Mouse (Mus musculus) large intestine, adult 2 months (tissue): ENCODE measurements around the gene Nexn. TPM values are rescaled to one million over a fixed set of nuclear protein-coding genes. Genes with fewer than 3 reads are reported as not detected.
"Not testable (repeated sequence)": the region's sequence is repeated elsewhere in the genome, so short reads cannot be mapped to it uniquely, and the experiment has no call there.

Experiments used
- DNase-seq: peaks from one replicate; pipeline ENCODE4 v3.0.0-alpha.2; 2012; ENCODE audit warnings: low read depth, low spot score
- WGBS: fragments of 180-500 bp; shearing (Covaris S2); methylation state at CpG from one replicate; pipeline ENCODE4 v1.1.7; 2018; 5-methylcytosine and 5-hydroxymethylcytosine counted together
- polyA plus RNA-seq: library from polyadenylated mRNA; depleted of rRNA; stranded (reverse); fragments of >200 nt; gene quantifications from 2 replicates; pipeline ENCODE4 v1.2.3, GENCODE M21; 2012; rRNA removed

Nexn gene
- polyA plus RNA-seq, 1 experiment = 0.40 TPM

DNA sequence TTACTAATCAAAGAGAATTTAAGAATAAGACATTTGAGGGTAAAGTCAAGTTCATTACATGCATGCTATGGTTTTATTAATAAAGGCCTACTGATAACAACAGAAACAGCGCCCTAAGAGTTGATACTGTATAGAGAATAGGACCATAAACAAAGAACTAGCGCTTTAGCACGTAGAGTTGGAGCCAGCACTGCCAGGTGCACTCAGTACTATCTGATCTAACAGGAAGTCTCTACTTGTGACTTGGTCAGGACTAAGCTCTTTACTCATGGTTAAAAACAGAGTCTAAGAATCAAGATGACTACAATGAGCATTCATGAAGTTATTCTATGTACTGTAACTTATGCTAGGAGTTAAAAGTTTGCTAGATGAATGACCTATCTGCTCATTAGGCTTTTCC, 61.6 kb downstream of the Nexn start:
- DNase-seq = no peak
- WGBS = 40% methylated on average over 3 of the region's 3 CpGs

DNA sequence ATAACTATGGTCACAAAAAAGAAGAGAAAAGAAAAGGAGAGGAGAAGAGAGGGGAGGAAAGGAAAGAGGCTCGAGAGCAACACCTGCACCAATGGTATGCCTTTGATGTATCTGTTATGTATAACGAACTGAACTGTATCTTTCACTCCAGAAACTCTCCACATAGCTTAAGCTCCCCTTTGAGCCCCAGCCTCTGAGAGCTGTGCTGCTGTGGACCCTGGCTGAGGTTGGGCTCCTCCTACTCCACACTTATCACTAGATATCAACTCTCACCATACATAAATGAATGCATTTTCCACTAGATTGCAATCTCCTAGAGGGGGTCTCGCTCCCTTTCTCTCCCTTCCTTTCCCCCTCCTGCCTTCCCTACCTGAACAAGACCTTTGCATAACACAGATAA, 62.2 kb downstream of the Nexn start:
- 79% methylated on average over 3 of the region's 3 CpGs for WGBS
- DNase-seq = no peak

DNA sequence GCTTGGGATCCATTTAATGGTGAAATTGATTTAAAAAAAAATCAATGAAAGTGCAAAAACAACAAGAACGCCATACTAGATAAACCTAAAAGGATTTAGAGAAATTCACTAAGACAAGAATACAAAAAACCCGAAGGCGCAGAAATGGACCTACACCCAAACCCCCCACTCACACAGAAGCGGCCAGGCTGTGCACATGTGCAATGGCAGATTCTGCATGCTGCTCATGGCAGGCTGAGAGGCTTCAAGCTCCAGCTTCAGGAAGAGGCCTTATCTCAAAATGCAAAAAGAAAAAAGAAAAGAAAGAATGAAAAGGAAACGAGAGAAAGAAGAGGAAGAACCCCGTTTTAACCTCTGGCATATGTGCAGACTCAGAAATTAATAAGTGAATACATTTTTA, 62.7 kb downstream of the Nexn start:
- 91% methylated on average over 6 of the region's 6 CpGs for WGBS
- no peak for DNase-seq

DNA sequence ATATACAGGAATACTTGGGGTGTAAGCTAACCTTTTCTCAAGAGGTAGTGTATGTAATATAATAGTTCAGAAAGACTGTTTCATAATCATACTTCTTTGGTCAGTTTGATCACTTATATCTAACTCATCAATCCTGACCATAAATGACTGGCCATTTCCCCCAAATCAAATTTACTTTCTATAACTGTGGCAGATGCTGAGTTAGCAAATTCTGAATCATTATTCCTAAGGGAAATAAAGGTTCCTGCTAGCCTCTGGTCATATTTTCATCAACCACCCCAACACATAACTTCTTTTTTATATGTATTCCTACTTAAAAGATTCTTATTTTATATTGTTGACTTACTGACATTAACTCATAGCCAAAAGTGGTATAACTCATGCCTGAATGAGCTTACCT, 63.2 kb downstream of the Nexn start:
- DNase-seq = no peak

DNA sequence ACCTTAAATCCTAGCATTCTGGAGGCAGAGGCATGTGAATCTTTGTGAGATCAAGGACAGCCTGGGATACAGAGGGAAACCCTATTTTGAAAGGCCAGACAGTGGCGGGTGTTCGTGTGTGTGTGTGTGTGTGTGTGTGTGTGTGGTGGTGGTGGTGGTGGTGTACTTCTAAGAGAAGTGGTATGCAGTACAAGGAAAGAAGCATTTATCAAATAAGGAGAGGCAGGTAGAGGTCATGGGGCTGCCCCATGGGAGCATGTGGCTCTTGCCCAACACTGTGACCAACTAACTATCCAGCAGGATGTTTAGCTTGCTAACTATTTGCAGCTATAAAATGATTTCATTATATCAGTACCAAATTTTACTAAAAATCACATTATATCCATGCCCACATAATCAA, 64.5 kb downstream of the Nexn start:
- WGBS = 86% methylated on average over 2 of the region's 2 CpGs
- no peak for DNase-seq

DNA sequence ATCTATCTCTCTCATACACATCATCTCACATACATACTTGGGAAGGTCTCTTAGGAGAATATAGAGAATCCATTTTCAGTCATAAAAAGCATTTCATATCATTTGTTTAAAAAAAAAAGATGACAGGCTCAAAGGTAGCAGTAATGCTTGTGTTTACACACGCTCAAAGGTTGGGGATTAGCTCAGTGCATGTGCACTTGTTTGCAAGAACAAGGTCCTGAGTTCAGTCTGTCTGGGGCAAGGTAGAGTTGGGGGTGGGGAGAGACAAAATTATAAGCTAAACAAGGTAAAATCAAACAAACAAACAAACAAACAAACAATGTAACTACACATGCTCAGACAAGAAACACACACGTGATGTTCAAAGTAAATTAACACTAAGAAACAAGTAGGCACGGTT, 65.0 kb downstream of the Nexn start:
- DNase-seq = no peak
- WGBS = 69% methylated on average over 3 of the region's 3 CpGs

DNA sequence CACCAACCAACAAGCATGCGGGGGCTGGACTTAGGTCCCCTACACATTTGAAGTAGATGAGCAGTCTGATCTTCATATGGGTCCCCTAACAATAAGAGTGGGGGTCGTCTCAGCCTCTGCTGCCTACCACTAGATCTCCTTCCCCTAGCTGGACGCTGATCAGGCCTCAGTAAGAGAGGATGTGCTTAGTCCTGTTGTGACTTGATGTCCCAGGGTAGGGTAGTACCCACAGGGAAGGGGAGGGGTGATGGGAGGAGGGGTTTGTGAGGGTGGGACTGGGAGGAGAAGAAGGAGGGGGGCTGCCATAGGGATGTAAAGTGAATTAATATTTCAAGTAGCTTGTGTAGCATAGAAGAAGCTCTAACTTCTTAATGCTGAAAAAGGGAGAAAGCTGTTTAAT, 67.0 kb downstream of the Nexn start:
- 79% methylated on average over 3 of the region's 3 CpGs for WGBS
- no peak for DNase-seq

DNA sequence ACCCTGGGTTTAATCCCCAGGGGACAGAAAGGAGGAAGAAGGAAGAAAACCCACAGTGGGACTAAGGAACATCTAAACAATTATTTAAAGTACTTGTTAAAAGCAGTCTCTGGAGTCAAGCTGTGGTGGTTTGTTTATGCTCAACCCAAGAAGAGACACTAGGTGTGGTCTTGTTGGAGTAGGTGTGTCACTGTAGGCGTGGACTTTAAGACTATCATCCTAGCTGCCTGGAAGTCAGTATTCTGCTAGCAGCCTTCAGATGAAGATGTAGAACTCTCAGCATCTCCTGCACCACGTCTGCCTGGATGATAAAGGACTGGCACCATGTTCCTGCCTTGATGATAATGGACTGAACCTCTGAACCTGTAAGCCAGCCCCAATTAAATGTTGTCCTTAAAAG, 68.9 kb downstream of the Nexn start:
- not testable (repeated sequence) for DNase-seq
- 32% methylated on average over 2 of the region's 2 CpGs for WGBS

DNA sequence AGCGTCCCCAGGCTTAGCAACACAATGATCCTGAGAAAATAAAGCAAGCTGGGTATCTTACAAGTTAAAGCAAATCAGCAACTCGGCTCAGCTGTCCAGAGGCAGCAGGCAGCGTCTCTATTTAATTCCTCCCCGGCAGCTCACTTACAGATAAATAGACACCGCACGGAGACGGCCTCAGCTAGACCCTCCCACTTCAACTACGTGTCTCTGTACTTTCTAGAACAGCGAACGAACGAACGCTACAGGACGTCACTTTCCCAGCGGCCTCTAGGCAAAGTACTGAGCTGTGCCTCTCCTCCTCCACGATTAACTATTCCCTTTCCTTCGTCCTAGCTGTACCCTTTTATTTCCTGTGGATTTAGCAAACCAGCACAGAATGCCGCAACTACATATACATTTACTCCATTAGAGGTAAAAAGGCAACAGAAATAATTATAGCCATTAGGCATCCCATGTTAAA, 72.5 kb downstream of the Nexn start:
- WGBS = under 1% methylated on average over 17 of the region's 17 CpGs
- peak; percentile 95 for DNase-seq

DNA sequence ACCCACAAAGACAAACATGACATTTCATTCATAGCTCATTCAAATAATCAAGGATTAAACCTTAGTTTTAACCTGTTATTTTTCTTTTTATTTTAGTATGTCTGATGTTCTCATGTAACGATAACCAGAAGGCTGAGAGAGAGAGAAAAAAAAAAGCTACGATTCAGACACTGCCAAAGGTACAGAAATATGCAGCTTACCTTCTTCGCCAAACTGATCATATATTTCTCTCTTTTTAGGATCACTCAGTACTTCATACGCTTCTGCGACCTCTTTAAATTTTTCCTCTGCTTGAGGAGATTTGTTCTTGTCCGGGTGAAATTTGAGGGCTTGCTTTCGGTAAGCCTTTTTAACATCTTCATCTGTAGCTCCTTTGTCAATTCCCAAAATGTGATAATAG, 73.0 kb downstream of the Nexn start:
- WGBS = under 1% methylated on average over 7 of the region's 7 CpGs
- no peak for DNase-seq

DNA sequence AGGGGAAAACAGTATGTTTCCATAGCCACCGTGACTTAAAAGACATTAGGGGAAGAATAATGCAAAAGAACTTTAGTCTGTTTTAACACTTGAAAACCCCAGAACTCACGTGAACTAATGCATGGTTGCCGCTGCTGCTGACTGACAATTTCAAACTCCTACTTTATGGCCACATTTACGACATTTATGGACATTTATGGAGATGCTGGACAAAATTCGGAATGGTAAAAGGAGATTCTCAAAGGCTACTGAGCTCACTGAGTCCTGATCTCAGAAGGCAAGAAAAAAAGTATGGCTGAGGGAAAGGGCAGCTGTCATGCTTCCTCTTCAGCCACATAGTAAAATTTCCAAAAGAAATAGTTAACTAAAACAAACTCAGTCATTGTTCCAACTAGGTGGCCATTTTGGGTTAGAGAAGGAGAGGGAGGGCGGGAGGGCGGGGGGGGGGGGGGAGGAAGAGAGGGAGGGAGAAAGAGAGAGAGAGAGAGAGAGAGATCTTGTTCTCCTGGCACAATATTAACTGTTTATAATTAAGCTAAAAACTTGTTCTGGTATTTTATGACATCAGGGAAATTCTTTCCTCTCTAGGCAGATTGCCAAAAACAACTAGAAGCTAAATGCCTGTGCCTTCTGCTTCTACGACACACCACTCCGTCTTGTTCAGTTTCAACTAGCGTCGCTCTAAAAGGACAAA, 73.8 kb downstream of the Nexn start:
- DNase-seq = no peak
- WGBS = under 1% methylated on average over 11 of the region's 11 CpGs

DNA sequence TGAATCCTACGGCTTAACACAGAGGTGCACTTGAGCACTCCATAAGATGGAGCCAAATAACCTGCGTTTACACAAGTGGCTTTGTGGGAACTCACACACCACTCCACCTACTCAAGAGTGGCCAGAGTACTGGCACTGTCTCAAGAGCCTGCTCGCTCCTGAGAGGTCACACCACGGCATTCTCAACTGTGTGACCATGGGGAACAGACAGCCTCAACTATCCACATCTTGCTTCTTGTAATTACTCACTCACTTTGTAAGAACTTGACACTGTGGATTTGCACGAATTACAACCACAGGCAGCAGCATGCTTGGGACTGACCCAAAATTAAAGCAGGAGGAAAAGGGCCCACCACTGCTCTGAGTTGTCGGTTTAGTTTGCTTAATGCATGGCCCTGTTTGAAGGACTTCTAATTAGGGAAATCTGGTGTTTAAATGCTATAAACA, 74.3 kb downstream of the Nexn start:
- DNase-seq = no peak
- WGBS = 1% methylated on average over 6 of the region's 6 CpGs

DNA sequence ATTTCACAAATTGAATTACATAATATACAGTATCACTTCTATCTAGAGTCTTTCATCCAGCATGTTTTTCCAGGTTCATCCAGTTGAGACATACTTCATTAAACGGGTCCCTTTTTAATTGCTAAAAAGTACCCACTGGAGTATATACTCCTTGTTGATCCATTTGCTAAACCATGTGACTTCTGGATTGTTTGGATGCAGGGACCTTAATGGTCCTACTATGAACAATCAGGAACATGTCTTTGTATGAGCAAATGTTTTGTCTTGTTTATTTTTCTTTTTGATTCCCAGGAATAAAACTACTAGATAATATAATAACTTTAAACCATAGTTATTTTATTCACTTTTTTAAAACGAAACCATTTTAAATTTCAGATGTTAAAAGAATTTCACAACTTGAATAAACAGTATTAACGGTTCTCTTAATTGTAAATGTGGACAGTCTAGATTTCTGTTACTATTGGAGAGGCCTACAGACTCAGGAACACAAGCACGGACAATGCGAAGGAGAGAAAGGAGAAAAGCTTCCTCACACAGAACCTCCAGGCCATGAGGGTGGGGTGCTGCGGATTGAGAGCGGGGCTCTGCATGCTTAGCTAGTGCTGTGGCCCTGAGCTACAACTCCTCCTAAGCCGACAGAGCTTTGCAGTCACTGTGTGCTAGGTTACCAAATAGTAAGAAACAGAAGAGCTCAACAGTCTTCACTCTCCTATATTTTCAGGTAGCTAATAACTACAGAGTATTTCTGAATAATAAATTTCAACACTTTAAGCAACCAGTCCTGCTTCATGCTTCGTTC, 75.3 kb downstream of the Nexn start:
- 65% methylated on average over 9 of the region's 9 CpGs for WGBS
- no peak for DNase-seq

DNA sequence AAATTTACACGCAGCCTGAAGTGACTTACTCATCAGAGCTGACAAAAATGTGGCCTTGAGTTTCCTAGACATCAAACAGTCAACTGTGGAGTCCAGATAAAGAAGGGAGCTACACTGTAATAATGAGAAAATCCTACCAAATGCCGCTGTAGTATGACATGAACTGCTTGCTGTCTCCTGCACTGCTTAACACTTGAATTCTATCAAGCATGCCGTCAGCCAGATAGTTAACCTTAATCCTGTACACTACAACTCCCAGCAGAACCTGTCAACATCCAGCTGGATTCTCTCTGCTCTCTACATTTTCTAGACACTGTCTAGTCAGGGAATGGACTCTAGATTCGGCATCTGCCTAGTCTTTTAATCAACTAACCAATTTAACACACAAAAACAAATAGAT, 76.8 kb downstream of the Nexn start:
- no peak for DNase-seq
- 61% methylated on average over 4 of the region's 4 CpGs for WGBS

Other genes starting within 250 kb of the Nexn start
- gene Gipc2, start 100.1 kb downstream of the Nexn start, polyA plus RNA-seq = 158 TPM in 2 replicates
- 3.5 and 3.7 TPM in 2 replicates for gene Dnajb4, start 56.0 kb downstream of the Nexn start, polyA plus RNA-seq
- gene Fubp1, start 55.9 kb downstream of the Nexn start, polyA plus RNA-seq = 37.5 and 57.3 TPM in 2 replicates
- gene Miga1, start 74.1 kb upstream of the Nexn start, polyA plus RNA-seq = 4.3 and 6.0 TPM in 2 replicates
- gene Usp33, start 80.1 kb upstream of the Nexn start, polyA plus RNA-seq = 12.3 and 24.2 TPM in 2 replicates
- 15.8 TPM in 2 replicates for gene Zzz3, start 129.1 kb upstream of the Nexn start, polyA plus RNA-seq